Mouse (Mus musculus): ENCODE data around the gene Caml.

DNA sequence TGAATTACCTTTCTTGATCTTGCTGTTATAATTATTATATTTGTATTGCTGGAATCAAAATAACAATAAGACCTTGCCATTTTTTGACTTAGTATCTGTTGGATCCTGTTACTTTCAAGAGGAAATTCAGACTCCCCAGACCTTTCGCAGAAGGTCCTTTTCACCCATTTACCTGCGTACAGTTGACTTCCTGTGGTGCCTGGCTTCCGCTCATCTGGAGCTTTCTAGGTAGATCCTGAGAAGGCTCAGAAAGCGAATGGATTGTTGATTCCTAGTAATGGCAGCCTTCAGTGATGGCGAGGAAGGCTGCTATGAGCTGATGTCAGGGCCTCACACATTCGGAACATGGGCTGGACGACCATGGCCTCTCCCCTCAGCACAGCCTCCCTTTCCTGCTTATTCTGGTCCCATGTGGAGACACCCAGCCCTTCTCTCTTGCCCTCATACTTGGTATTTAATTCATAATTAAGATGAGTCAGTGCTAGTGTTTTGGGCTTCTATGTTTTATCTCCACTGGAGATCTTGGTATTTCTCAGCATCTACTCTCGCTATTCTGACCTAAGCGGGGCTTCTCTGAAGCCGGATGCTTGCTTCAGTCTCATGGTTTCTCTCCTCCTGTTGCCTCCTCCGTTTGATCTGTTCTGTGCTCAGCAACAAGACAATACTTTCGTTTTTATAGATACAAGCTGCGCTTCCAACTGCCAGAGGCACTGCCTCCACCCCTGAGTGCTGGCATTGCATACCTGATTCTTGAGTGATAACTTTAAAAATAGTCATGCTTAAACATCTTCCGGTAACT is 13.6 kb downstream of the Caml start:
- TF ChIP-seq CTCF (IDR thresholded peaks at IDR 0.05; ENCODE audit: low read depth, low read length) (no peak), POLR2A (IDR thresholded peaks at IDR 0.05; ENCODE audit: borderline replicate concordance, low read depth, low read length) (no peak)

Data from bone marrow macrophage, adult 2 months (primary cell).